Mouse (Mus musculus): ENCODE results near the gene Fam53a. TPM values are rescaled to one million over a fixed set of nuclear protein-coding genes. Genes with fewer than 3 reads are reported as not detected.

Gene Fam53a
- polyA plus RNA-seq, 1 experiment: 31.4 TPM

- Histone ChIP-seq H3K79me2 (ENCODE audit: control insufficient read depth, insufficient read depth) (peaks cover 40% of the 10 kb centered on the region), H3K27me3 (ENCODE audit: control insufficient read depth, insufficient read depth, insufficient read length) (no peaks in the 10 kb centered on the region), H3ac (ENCODE audit: control insufficient read depth, insufficient read length, low read depth) (no peak overlapping the region), H3K36me3 (ENCODE audit: control insufficient read depth, insufficient read depth) (peaks cover 10% of the 10 kb centered on the region), H3K79me3 (ENCODE audit: low read depth) (peaks cover 17% of the 10 kb centered on the region), H3K4me3 (ENCODE audit: insufficient read depth, poor library complexity, severe bottlenecking) (no peak overlapping the region)
- TF ChIP-seq MYOD1 (IDR thresholded peaks at IDR 0.05; ENCODE audit: control insufficient read depth, insufficient read length, low read depth) (no peak), FOSL1 (IDR thresholded peaks at IDR 0.05; ENCODE audit: insufficient read depth, low read length, poor library complexity, severe bottlenecking) (no peak), MAX (IDR thresholded peaks at IDR 0.05) (no peak), MYOG (IDR thresholded peaks at IDR 0.05; ENCODE audit: control insufficient read depth, extremely low read depth, insufficient read length) (no peak), CEBPB (IDR thresholded peaks at IDR 0.05; ENCODE audit: low read depth) (no peak), CTCF (IDR thresholded peaks at IDR 0.05; ENCODE audit: control insufficient read depth, insufficient read depth, insufficient read length) (no peak), USF1 (IDR thresholded peaks at IDR 0.05; ENCODE audit: low read depth) (no peak)
Observed at GRCm38 (mm10) chr5:33614391-33614790, 15.0 kb downstream of the Fam53a start.

- no peak for TF ChIP-seq CEBPB (IDR thresholded peaks at IDR 0.05; ENCODE audit: low read depth)
- no peak for TF ChIP-seq MYOD1 (IDR thresholded peaks at IDR 0.05; ENCODE audit: control insufficient read depth, insufficient read length, low read depth)
- TF ChIP-seq FOSL1 (IDR thresholded peaks at IDR 0.05; ENCODE audit: insufficient read depth, low read length, poor library complexity, severe bottlenecking): no peak
- no peak for TF ChIP-seq MAX (IDR thresholded peaks at IDR 0.05)
- TF ChIP-seq CTCF (IDR thresholded peaks at IDR 0.05; ENCODE audit: control insufficient read depth, insufficient read depth, insufficient read length): no peak
- Histone ChIP-seq H3K36me3 (ENCODE audit: control insufficient read depth, insufficient read depth) (peaks cover 10% of the 10 kb centered on the region), H3K79me2 (ENCODE audit: control insufficient read depth, insufficient read depth) (peaks cover 18% of the 10 kb centered on the region), H3K27me3 (ENCODE audit: control insufficient read depth, insufficient read depth, insufficient read length) (no peaks in the 10 kb centered on the region), H3K79me3 (ENCODE audit: low read depth) (peaks cover 2% of the 10 kb centered on the region), H3K4me3 (ENCODE audit: insufficient read depth, poor library complexity, severe bottlenecking) (no peak overlapping the region), H3ac (ENCODE audit: control insufficient read depth, insufficient read length, low read depth) (no peak overlapping the region)
Observed at GRCm38 (mm10) chr5:33611795-33612194, 17.6 kb downstream of the Fam53a start.

GRCm38 (mm10) chr5:33609226-33609625, 20.2 kb downstream of the Fam53a start:
- H3ac ChIP-seq (ENCODE audit: control insufficient read depth, insufficient read length, low read depth): no peak overlapping the region
- H3K4me3 ChIP-seq (ENCODE audit: insufficient read depth, poor library complexity, severe bottlenecking): no peak overlapping the region
- no peaks in the 10 kb centered on the region for H3K27me3 ChIP-seq (ENCODE audit: control insufficient read depth, insufficient read depth, insufficient read length)
- TF ChIP-seq CTCF (IDR thresholded peaks at IDR 0.05; ENCODE audit: control insufficient read depth, insufficient read depth, insufficient read length) (no peak), MYOD1 (IDR thresholded peaks at IDR 0.05; ENCODE audit: control insufficient read depth, insufficient read length, low read depth) (no peak), CEBPB (IDR thresholded peaks at IDR 0.05; ENCODE audit: low read depth) (no peak), MYOG (IDR thresholded peaks at IDR 0.05; ENCODE audit: control insufficient read depth, extremely low read depth, insufficient read length) (no peak), FOSL1 (IDR thresholded peaks at IDR 0.05; ENCODE audit: insufficient read depth, low read length, poor library complexity, severe bottlenecking) (no peak), MAX (IDR thresholded peaks at IDR 0.05) (no peak), USF1 (IDR thresholded peaks at IDR 0.05; ENCODE audit: low read depth) (no peak)
- no peaks in the 10 kb centered on the region for H3K79me2 ChIP-seq (ENCODE audit: control insufficient read depth, insufficient read depth)
- no peaks in the 10 kb centered on the region for H3K79me3 ChIP-seq (ENCODE audit: low read depth)
- H3K36me3 ChIP-seq (ENCODE audit: control insufficient read depth, insufficient read depth): peaks cover 16% of the 10 kb centered on the region

GRCm38 (mm10) chr5:33607434-33607833, 22.0 kb downstream of the Fam53a start:
- H3K36me3 ChIP-seq (ENCODE audit: control insufficient read depth, insufficient read depth): peaks cover 17% of the 10 kb centered on the region
- H3K79me3 ChIP-seq (ENCODE audit: low read depth): peaks cover 2% of the 10 kb centered on the region
- H3K27me3 ChIP-seq (ENCODE audit: control insufficient read depth, insufficient read depth, insufficient read length): no peaks in the 10 kb centered on the region
- H3K79me2 ChIP-seq (ENCODE audit: control insufficient read depth, insufficient read depth): no peaks in the 10 kb centered on the region
- H3K4me3 ChIP-seq (ENCODE audit: insufficient read depth, poor library complexity, severe bottlenecking): no peak overlapping the region
- no peak for TF ChIP-seq USF1 (IDR thresholded peaks at IDR 0.05; ENCODE audit: low read depth)
- no peak for TF ChIP-seq MYOG (IDR thresholded peaks at IDR 0.05; ENCODE audit: control insufficient read depth, extremely low read depth, insufficient read length)
- no peak for TF ChIP-seq FOSL1 (IDR thresholded peaks at IDR 0.05; ENCODE audit: insufficient read depth, low read length, poor library complexity, severe bottlenecking)
- TF ChIP-seq CTCF (IDR thresholded peaks at IDR 0.05; ENCODE audit: control insufficient read depth, insufficient read depth, insufficient read length): no peak
- no peak for TF ChIP-seq CEBPB (IDR thresholded peaks at IDR 0.05; ENCODE audit: low read depth)
- no peak overlapping the region for H3ac ChIP-seq (ENCODE audit: control insufficient read depth, insufficient read length, low read depth)

GRCm38 (mm10) chr5:33606631-33607030, 22.8 kb downstream of the Fam53a start:
- no peak overlapping the region for H3K4me3 ChIP-seq (ENCODE audit: insufficient read depth, poor library complexity, severe bottlenecking)
- H3ac ChIP-seq (ENCODE audit: control insufficient read depth, insufficient read length, low read depth): no peak overlapping the region
- TF ChIP-seq MYOD1 (IDR thresholded peaks at IDR 0.05; ENCODE audit: control insufficient read depth, insufficient read length, low read depth): no peak
- TF ChIP-seq USF1 (IDR thresholded peaks at IDR 0.05; ENCODE audit: low read depth): no peak
- no peaks in the 10 kb centered on the region for H3K27me3 ChIP-seq (ENCODE audit: control insufficient read depth, insufficient read depth, insufficient read length)
- H3K79me2 ChIP-seq (ENCODE audit: control insufficient read depth, insufficient read depth): no peaks in the 10 kb centered on the region
- peaks cover 21% of the 10 kb centered on the region for H3K36me3 ChIP-seq (ENCODE audit: control insufficient read depth, insufficient read depth)
- H3K79me3 ChIP-seq (ENCODE audit: low read depth): peaks cover 2% of the 10 kb centered on the region

- no peak overlapping the region for H3K4me3 ChIP-seq (ENCODE audit: insufficient read depth, poor library complexity, severe bottlenecking)
- no peaks in the 10 kb centered on the region for H3K79me2 ChIP-seq (ENCODE audit: control insufficient read depth, insufficient read depth)
- no peak overlapping the region for H3ac ChIP-seq (ENCODE audit: control insufficient read depth, insufficient read length, low read depth)
- TF ChIP-seq CEBPB (IDR thresholded peaks at IDR 0.05; ENCODE audit: low read depth): no peak
- TF ChIP-seq MAX (IDR thresholded peaks at IDR 0.05): no peak
- no peak for TF ChIP-seq USF1 (IDR thresholded peaks at IDR 0.05; ENCODE audit: low read depth)
- no peak for TF ChIP-seq CTCF (IDR thresholded peaks at IDR 0.05; ENCODE audit: control insufficient read depth, insufficient read depth, insufficient read length)
- no peak for TF ChIP-seq FOSL1 (IDR thresholded peaks at IDR 0.05; ENCODE audit: insufficient read depth, low read length, poor library complexity, severe bottlenecking)
- no peak for TF ChIP-seq MYOG (IDR thresholded peaks at IDR 0.05; ENCODE audit: control insufficient read depth, extremely low read depth, insufficient read length)
- TF ChIP-seq MYOD1 (IDR thresholded peaks at IDR 0.05; ENCODE audit: control insufficient read depth, insufficient read length, low read depth): no peak
- peaks cover 22% of the 10 kb centered on the region for H3K36me3 ChIP-seq (ENCODE audit: control insufficient read depth, insufficient read depth)
- H3K79me3 ChIP-seq (ENCODE audit: low read depth): peaks cover 2% of the 10 kb centered on the region
- no peaks in the 10 kb centered on the region for H3K27me3 ChIP-seq (ENCODE audit: control insufficient read depth, insufficient read depth, insufficient read length)
Observed at GRCm38 (mm10) chr5:33605314-33605713, 24.1 kb downstream of the Fam53a start.

All from C2C12 (cell line).